Mouse (Mus musculus) thymus, postnatal 0 days (tissue): ENCODE results near the gene Rnf167. TPM values are rescaled to one million over a fixed set of nuclear protein-coding genes. Genes with fewer than 3 reads are reported as not detected.

ENCODE experiments used
- DNase-seq: peaks from one replicate; pipeline ENCODE4 v3.0.0-alpha.2; 2015; ENCODE audit warnings: low spot score
- polyA plus RNA-seq: library from polyadenylated mRNA; unstranded; fragments of >200 nt; fragmentation: Nextera tagmentation; extraction: Ambion mirVana; gene quantifications from 2 replicates; pipeline ENCODE4 v1.2.1, GENCODE M21; 2015

Gene Rnf167
- polyA plus RNA-seq, 1 experiment from 2014 or later = 226 TPM

DNA sequence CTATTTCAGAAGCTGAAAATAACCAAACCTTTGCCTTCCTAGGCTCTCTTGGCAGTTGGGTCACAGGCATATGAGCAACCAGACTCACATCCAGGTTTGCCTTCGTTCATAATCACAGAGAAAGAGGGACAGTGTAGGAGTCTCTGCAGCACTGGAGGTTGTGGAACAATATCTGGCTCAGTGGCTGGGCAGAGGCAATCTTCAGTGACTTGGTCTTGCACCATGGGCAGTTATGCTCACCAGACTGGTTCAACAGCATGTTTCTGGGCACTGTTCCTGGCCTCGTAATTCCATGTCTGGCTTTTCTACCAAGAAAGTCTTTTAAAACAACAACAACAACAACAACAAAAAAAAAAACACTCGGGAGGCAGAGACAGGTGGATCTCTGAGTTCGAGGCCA, 11.4 kb upstream of the Rnf167 start:
- DNase-seq = no peak

DNA sequence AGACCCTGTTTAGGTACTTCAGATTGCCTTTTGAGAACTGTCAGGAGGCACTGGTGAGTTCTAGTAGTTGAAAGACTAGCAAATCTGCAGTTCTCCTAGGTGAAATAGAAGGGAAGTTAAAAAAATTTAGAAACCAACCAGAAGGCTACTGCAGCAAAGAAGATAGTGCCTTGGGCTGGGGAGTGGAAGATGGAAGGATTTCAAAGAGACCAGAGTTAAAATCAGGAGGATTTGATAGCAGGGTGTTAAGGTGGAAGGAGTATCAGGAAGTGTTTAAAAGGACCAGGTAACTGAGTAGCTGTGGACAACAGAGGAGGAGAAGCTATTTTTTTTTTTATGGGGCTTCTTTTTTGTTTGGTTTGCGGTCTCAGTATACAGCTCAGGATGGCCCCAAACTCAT, 9.3 kb upstream of the Rnf167 start:
- DNase-seq = no peak

DNA sequence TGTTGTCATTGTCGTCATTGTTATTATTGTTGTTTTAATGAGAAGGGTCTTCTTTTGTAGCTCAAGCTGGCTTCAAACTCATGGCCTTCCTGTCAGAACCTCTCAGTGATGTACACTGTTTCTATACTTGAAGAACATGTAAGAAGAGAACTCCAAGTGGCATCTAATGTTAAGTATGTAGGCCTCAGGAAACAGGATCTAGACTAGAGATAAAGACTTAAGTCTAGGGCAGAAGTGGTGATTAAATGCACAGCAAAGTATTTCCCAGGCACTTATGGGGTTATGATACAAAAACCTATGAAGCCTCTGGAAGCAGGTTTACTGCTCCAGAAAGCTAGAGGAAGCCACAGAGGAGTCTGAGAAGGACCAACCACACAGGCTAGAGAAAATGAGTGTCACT, 8.7 kb upstream of the Rnf167 start:
- no peak for DNase-seq

DNA sequence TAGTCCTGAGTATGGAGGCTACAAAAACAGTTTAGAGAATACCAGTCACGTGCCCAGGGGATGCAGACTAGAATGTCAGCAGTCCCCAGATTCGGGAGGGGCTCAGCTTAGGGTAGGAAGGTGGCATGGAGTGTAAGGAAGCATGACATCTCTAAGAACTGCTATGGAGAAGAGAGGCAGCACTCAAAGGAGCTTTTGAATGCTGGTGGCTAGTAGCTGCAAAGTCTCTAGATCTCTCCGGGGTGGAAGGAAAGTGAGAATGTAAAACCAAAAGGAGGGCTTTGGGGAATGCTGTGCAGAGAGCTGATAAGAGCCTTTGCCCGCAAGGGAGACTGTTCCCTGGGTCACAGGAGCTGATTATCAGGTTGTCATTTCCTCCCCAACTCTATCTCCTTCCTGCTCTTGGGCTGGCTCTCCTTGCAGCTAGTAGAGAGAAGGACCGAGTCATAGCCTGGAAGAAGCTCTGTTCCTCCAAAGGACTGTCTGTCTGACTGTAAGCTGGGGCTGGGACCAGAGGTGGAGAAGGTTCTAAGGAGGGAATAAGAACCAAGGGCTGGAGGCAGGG, 8.2 kb upstream of the Rnf167 start, which contains the start of gene Gp1ba:
TSS of gene Gp1ba (plus strand) at position 409 of the 565 bp plus-strand sequence.
- no peak for DNase-seq

DNA sequence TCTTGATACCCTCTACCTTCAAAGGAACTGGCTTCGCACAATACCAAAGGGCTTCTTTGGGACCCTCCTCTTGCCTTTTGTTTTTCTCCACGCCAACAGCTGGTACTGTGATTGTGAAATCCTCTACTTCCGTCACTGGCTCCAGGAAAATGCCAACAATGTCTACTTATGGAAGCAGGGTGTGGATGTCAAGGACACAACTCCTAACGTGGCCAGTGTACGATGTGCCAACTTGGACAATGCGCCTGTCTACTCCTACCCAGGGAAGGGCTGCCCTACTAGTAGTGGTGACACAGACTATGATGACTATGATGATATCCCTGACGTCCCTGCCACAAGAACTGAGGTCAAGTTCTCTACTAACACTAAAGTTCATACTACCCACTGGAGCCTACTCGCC, 7.1 kb upstream of the Rnf167 start:
- no peak for DNase-seq

DNA sequence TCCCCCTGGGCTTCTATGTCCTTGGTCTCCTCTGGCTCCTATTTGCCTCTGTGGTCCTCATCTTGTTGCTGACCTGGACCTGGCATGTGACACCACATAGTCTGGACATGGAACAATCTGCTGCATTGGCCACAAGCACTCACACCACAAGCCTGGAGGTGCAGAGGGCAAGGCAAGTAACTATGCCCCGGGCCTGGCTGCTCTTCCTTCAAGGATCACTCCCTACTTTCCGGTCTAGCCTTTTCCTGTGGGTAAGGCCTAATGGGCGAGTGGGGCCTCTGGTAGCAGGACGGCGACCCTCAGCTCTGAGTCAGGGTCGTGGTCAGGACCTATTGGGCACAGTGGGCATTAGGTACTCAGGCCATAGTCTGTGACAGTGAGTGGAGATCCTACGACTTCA, 5.8 kb upstream of the Rnf167 start:
- no peak for DNase-seq

DNA sequence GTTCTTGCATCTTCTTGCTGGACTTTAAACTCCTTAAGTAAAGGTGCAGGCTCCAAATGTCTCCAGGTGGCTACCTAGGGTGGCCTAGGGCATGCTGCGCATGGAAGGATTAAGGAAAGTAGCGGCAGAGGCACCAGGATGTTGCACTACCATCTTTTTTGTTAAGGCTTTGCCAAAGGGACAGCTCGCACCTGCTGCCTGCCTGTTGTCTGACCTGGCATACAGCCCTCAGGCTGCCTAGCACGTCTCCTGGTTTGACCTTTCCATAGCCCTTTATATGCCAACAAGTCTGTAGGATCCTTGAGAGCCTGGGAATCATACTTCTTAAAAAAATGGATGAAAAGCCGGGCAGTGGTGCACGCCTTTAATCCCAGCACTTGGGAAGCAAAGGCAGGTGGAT, 4.0 kb upstream of the Rnf167 start:
- no peak for DNase-seq

DNA sequence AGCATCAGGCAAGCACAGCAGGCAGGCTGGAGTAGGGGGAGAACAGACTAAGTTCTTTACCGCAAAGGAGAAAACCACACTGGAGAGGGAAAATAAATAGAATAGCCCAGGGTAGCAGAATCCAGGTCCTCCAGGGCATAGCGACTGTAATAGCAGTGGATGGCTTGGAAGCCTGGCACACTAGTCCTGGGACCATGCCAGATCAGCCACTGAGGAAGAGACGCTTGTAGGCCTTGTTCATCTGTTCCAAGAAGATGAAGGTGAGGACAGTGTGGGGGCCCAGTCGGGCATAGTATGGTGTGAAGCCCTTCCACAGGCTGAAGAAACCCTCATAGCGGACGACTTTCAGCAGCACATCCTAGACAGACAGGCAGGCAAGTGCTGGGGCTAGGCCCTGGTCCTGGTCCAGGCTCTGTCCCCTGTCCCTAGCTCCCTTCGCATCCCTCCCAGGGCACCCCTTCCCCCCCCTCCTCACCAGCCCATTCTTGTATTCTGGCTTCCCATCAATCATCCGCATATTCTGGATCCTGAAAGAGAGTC, 2.4 kb upstream of the Rnf167 start:
- DNase-seq = no peak

DNA sequence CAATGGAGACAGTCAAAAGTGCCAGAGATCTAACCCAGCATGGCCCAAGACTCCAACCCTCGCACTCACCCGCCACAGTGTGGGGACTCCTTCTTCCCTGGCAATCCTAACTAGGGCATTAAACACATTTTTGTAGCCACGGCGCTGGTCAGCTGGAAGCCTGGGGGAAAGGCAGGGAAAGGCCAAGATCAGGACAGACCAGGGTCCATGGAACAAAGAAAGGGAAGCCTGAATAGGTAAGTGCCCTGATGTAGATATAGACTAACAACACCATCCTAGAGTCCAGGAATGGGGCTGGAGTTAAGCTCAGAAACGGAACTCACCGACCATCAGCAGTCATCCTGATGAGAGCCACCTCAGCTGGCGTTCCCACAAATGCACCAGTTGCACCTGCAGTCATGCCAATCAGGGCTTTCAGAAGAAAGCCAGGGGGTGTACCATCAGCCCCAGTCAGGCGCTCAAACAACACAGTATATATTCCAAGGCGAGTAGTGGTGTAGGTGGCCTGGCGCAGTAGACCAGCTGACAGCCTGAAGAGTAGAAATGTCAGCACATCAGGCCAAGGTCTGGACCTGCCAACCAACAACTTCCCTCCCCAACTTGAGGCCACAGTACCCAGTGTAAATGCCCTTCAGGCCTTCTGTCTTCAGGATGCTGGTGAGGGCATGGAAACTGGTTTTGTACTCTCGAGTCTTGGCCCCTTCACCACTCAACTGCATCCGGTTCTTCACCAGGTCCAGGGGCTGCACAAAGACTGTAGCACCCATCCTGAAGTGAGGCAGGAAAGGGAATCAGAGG, 1.4 kb upstream of the Rnf167 start:
- no peak for DNase-seq

DNA sequence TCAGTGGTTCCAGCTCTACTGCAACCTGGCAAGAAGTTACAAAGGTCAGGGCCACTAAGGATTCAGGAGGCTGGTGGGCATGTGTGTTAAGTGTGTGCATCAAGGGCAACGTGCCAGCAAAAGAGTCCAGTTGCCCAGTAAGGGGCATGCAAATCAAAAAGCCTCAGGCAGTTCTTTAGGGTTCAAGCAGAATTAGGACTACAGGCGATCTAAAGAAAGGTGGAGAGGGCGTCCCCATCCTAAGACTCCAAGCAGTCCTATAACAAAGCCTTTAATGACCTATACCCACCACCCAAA, 828 bp upstream of the Rnf167 start:
- no peak for DNase-seq

DNA sequence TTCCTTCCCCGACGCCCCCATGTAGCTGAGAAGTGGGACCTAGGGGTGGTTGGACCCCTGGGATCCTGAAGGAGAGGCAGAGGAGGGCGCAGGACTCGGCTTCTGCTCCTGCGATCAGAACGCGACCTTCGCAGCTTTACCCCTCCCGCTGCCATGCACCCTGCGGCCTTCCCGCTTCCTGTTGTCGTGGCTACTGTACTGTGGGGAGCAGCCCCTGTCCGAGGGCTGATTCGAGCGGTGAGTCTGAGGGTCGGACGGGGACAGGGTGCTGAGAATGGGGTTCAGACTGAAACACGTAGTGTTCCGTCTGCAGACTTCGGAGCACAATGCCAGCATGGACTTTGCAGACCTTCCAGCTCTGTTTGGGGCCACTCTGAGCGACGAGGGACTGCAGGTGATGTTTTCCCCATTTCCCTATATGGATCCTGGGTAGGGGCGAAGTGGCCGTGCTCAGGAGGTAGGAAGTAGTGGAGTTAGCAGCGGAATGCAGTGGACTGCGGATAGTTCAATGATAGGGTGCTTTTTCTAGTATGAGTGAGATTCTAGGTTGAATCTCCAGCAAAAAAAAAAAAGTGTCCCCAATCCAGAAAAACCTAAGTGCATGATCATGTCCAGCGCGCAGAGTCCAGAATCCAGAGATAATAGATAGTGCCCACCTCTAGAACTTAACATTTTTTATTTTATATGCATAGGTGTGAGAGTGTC, 833 bp downstream of the Rnf167 start:
- no peak for DNase-seq

DNA sequence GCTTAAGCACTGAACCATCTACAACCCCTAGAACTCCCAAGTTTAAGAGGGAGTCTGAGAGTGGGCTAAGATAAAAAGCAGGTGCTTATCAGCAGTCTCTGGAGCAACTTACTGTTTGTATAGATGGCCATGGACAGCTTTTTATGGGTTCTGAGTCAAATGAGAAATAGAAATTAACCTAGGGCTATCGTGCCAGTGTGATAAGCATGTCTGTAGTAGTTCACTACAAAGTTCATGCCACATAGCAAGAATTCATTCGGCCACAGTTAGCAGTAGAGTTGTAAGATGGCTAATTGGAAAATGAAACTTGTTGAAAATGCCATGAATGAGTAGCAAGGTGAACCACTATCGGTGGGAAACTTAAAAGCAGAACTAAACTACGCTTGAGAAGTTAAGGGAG, 1.5 kb downstream of the Rnf167 start:
- DNase-seq = no peak

DNA sequence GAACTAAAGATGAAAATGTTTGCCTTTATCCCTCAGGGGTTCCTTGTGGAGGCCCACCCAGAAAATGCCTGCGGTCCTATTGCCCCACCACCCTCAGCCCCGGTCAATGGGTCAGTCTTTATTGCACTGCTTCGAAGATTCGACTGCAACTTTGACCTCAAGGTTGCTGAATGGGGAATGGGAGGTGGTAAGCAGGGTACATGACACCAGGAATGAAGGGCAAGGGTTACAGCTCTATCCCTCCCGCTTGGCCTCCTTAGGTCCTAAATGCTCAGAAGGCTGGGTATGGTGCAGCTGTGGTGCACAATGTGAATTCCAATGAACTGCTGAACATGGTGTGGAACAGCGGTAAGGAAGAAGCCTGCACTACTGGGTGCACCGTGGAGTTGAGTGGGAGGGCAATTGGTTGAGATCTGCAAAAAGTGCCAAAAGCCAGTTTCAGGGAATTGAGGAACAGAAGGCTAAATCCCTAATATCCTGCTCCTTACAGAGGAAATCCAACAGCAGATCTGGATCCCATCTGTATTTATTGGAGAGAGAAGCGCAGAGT, 2.2 kb downstream of the Rnf167 start:
- DNase-seq = no peak

DNA sequence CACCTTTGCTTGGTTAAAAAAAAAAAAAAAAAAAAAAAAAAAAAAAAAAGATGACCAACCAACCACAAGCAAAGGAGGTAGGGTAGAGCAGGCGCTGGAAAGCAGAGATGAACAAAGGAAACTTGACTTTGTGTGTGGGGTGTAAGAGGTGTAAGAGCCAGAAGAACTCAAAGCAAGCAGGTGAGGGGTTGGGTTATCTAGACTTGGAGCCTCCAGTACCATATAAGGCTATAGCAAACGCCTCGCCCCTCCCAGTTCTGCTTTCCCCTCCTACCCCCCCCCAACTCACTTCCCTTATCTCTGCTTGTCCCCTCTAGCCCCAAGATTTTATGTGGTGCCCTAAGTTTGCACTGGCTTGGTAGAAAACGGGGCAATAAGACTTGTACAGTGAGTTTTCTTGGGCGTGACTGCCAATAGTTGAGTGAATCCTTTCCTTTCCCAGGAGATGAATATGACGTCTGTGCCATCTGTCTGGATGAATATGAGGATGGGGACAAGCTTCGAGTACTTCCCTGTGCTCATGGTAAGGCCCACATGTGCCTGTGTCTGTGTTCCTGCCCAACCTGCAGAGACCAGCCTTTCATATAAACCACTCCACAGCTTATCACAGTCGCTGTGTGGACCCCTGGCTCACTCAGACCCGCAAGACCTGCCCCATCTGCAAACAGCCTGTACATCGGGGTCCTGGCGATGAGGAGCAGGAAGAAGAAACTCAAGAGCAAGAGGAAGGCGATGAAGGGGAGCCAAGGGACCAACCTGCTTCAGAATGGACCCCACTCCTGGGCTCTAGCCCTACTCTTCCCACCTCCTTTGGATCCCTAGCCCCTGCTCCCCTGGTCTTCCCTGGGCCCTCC, 3.5 kb downstream of the Rnf167 start:
- DNase-seq = peak; percentile 68

DNA sequence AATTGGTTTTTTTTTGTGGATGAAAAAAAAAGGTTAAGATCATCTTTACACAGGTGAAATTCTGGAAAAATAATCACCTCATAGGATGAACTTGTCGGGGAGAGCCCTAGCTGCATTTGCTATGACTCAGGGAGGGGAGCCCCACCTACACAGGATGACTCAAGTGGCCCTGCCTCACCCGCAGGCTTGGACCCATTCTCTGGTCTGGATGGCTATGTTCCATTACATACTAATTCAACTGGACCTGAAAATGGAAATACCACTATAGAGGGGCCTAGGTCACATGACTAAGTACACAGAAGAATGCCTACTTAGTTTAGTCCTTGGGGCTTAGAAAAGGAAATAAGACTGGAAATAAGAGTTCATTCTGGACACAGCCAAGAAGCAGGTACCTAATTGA, 4.4 kb downstream of the Rnf167 start:
- no peak for DNase-seq

DNA sequence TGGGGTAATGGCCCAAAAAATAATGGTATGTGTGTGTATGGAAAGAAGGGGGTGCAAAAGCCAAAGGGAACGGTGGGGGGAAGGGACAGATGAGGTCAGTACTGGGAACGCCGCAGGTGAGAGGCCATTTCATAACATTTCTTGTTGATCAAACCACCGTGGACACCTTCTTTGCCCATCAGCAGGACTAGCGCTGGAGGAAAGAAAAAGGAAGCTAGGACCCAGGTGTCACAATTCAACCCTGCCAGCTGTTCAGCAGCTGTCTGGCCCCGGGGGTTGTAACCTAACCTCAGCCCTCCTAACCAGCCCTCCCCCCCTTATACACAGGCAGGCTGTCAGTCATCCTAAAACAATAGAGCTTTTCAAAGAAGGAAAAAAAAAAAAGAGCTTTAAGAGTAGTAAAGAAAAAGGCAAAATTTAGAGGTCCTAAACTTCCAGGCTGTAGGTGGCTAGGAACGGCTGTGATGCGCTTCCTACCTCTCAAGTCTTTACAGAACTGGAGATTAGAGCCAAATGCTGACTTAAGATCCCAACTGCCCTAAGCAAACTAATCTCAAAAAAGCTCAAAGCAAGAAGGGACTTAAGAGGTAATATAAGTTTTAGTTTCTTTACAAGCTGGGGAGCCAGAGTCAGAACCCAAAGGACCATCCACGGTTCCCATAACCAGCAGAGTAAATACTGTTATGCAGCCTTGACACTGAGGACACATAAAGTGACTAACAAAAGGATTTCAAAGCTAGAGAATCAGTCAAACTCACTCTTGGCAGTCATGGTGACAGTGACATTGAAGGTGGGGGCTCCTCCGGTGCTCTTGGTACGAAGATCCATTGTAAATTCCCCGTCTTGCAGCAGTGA, 5.2 kb downstream of the Rnf167 start:
- peak; percentile 81 for DNase-seq

DNA sequence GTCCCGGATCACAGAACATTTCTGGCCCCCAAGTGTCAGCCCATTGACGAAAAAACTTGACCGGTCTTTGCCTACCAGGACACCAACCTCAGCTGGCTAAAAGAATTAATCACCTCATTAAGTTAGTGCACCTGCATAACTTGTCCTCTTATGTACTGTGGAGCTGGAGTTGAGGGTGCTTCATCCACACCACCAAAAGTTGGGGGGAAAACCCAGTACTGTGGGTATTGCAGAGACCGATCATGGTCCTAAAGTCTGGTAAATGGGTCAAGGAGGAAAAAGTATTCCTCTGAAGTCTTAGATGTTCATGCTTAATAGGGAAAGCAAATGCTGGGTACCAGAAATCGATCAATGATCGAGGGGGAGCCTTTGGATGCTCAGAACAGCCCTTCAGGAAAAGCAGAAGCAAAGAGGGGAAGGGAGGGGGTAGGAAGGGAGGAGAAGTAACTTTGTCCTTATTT, 5.9 kb downstream of the Rnf167 start:
- no peak for DNase-seq

DNA sequence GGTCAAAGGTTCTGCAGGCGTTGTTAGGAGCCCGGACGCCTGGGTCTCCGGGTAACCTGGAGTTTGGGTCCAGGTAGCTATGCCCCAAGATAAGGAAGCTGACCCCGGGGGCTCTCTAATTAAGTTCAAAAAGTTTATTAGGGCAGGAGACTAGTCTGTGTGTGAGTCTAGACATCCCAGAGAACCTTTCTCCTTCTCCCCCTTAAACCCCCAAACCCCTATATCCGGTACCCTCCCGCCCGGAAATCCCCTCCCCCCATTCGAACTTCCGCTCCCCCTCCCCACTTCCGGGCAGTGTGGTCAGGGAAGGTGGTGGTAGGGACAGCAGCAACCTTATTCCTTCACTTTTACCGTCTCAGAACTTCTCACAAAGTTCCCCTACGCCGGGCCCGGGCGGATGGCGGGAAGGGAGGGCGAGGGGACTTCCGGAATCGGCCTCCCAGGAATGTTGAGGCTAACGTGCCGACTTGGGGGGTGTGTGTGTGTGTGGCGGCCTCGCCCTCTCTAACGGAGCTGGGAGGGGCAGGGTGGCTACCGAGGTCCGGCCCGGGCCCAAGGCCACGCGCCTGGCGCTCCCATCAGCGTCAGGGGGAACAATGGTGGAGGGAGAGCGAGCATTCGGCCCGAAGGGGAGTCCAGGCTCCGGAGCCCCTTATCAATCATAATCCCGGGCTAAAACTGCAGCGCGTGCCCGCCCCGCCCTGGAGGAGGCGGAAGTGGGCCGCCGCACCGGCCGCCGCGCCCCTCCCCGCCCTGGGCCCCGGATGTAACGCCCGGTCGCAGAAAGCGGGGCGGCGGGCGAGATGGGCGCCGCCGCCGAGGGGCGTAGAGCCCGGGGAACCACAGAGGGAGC, 6.5 kb downstream of the Rnf167 start:
- DNase-seq = peak; percentile 82
